Mouse (Mus musculus): Measurements from ENCODE around the gene Slc2a10.

Slc2a10 gene

DNA sequence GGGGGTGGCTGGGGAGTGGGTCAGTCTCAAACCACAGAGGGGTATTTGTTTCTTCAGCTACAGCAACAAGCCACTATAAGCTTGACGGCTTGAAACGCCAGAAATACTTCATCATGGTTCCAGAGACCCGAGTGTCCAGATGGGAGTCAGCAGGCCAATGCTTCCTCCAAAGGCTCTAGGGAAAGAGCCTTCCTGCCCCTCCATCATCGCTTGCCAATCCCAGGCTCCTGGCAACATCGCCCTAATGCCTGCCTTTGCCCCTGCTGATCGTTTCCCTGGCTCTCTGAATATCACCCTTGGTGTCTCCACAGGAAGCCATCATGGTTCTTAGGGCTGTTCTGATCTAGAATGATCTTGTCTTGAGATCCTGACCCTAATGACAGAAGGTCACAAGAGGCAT is 58.3 kb downstream of the Slc2a10 start:
- no peak for DNase-seq (ENCODE audit: low spot score)

DNA sequence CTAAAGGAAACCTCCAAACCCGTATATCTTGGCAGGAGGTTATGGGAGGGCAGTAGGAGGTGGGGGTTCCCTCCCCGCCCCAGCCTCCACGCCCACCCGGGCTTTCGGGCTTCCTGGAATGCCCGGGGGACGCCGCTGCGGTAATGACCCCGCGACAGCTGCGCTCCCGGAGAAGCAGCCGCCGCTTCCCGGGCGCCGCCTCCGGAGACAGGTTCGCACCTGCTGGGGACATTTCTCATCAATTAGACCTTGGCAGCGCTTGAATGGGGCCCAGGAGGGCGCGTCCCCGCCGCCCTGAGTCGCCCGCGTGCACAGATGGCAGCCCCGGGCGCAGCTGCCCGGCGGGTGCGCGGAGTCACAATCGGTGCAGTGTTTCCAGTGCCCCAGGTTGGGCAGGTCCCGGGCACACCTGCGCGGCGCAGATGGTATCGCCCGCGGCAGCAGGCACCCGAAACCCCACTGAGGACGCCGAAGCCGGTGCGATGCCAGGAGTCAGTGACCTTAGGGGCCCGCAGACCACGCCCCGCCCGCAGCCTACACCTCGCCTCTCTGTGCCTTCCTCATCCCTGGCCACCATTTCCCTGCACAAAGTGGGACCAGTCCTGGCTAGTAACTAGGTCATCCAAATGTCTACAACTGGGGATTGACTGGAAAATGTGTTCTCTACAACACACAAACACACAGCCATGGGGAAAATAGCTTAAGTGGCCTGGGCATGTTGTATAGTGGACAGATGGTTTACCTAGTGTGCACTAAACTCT is 59.9 kb downstream of the Slc2a10 start:
- DNase-seq (ENCODE audit: low spot score): no peak

DNA sequence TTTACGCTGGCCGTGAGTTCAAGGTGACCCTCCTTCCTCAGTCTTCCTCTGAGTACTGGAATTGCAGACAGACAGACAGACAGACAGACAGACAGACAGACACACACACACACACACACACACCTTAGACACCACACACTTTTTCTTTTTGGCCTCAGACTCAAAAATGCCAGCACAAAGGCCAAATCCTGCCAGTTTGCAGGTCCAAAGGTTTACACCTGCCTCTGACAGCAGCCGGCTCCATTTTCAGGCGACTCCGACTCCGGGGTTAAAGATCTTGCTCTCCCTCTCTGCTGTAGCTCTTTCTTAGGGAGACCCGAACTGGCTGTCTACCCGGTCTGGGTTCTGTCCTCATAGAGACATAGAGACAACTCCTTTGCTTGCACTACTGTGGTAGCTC is 60.5 kb downstream of the Slc2a10 start:
- DNase-seq (ENCODE audit: low spot score): no peak

DNA sequence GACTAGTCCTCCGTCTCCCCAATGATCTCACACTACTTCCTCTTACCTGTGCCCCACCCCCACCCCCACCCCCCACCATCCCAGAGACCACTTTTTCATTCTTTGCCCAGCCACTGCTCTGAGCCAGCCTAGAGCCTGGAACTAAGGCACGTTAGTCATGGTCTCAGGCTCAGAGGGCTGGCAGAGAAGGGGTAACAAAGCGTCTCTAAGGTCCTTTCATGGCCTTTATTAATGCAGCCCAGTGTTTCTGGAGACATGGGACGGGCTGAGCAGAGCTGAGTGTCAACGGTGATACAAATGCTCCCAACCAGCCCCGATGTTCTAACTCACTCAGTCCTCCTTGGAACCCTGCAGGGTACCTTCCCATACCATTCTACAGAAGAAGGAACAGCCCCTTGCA is 61.0 kb downstream of the Slc2a10 start:
- DNase-seq (ENCODE audit: low spot score): no peak

DNA sequence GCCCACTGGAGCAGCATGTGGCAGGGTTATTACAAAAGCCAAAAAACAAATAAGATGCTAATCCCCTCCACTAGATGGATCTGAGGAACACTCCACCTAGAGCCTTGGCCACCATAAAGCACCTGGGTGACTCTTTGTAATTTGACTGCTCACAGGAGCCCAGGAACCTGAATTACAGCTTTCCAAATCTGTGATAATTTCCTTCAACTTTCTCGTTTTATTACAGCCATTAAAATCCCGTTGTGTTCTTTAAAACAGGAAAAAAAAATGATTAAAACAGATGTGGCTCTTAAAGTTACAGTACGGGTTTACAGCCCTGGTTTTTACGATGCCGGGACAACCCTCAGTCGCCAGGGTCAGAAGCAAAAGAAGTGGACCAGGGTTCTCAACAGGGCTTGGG is 63.3 kb downstream of the Slc2a10 start:
- no peak for DNase-seq (ENCODE audit: low spot score)

DNA sequence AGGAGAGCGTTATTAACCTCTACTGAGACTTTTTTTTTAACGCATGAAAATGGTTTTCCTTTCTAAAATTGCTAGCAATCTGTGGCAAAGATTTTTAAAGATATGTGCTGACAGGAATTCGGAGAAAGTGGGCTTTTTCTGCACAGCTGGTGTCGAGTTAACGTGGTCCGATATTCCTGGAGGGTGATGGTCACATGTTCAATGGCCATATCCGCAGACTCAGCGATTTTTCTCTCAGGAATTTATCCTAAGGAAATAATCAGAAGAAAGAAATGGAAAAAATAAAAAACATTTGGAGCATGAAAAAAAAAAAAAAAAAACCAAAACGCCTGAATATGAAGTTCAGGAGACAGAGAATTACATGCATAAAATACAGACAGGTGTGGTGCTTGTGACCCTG is 64.2 kb downstream of the Slc2a10 start:
- DNase-seq (ENCODE audit: low spot score): no peak

DNA sequence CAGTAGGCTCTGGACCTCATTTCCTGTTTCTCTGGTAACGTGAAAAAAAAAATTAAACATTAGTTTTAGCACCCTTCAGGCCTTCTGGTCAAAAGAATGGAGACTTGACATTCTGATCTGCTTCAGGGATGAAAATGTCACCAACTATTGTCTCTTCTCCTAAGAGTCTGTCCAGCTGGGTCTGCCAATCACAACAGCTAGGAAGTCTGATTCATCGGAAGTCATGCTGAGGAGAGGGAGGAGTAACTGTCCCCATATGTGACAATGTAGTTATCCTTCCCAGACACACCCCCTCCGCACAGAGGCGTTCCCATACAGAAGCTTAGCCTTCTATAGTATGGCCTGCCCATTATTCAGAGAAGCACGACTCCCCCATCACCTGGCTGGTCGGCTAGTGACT is 65.3 kb downstream of the Slc2a10 start:
- DNase-seq (ENCODE audit: low spot score): no peak

Data from left cerebral cortex, adult 11 months (tissue).